8 mouse cellular contexts compared by ENCODE assay signal in genomic region chr2:29054991-29055390, GRCm38 (mm10). TPM values are rescaled to one million over a fixed set of nuclear protein-coding genes. Genes with fewer than 3 reads are reported as not detected.
DNase-seq lines count a peak whose midpoint lies in the region; ATAC-seq lines count a peak whose summit lies in the region.

Gene Cfap77 (minus strand): TSS chr2:29055066.

- H3K4me3 ChIP-seq in heart, embryonic 12.5 days, result peak within 1 kb of the TSS; percentile 55
- H3K4me3 ChIP-seq in lung, embryonic 15.5 days, result peak within 1 kb of the TSS; percentile 53

- under 1% methylated on average over 25 of the region's 25 CpGs for WGBS in heart, embryonic 12.5 days
- WGBS in lung, embryonic 15.5 days, result under 1% methylated on average over 25 of the region's 25 CpGs

- H3K27me3 ChIP-seq in heart, embryonic 12.5 days (replicated peaks), result peaks cover 30% of the 10 kb centered on the region
- peaks cover 20% of the 10 kb centered on the region for H3K27me3 ChIP-seq in lung, embryonic 15.5 days

- H3K27ac ChIP-seq in heart, embryonic 12.5 days (ENCODE audit: poor library complexity, severe bottlenecking), result no peak within 1 kb of the TSS
- 0 out of 2 replicates have a peak within 1 kb of the TSS, but pooled peaks have one; percentile 37 for H3K27ac ChIP-seq in lung, embryonic 15.5 days

- peak; percentile 68 for DNase-seq in 3T3-L1 (ENCODE audit: low read depth, low spot score)
- DNase-seq in MN1 (ENCODE audit: low spot score), result peak; percentile 82
- DNase-seq in embryo, embryonic 11.5 days (ENCODE audit: low read depth, low spot score), result peak; percentile 58
- peak; percentile 74 for DNase-seq in kidney, postnatal 10 days
- DNase-seq in thymus, postnatal 25 days, result peak; percentile 79

- peak; percentile 40; the same call in 1 of the 2 replicates for ATAC-seq in heart, embryonic 12.5 days (ENCODE audit: insufficient number of reproducible peaks, low FRiP score)
- ATAC-seq in lung, embryonic 15.5 days (ENCODE audit: borderline replicate concordance, extremely low read depth, low FRiP score, low TSS enrichment), result peak; percentile 27; the same call in 1 of the 2 replicates
- peak; percentile 61 for ATAC-seq in neutrophil, adult 5-6 weeks (ENCODE audit: extremely low read depth, insufficient number of reproducible peaks, low FRiP score, poor library complexity, severe bottlenecking)

- H3K36me3 ChIP-seq in heart, embryonic 12.5 days, result no peaks in the 10 kb centered on the region
- no peaks in the 10 kb centered on the region for H3K36me3 ChIP-seq in lung, embryonic 15.5 days

- H3K9ac ChIP-seq in heart, embryonic 12.5 days, result peak within 1 kb of the TSS; percentile 73
- peak within 1 kb of the TSS; percentile 60 for H3K9ac ChIP-seq in lung, embryonic 15.5 days

- peak within 1 kb of the TSS; percentile 95 for H3K4me2 ChIP-seq in heart, embryonic 12.5 days
- H3K4me2 ChIP-seq in lung, embryonic 15.5 days, result peak within 1 kb of the TSS; percentile 89

- peaks cover 5% of the 10 kb centered on the region for H3K4me1 ChIP-seq in heart, embryonic 12.5 days (replicated peaks)
- H3K4me1 ChIP-seq in lung, embryonic 15.5 days, result peaks cover 11% of the 10 kb centered on the region

- H3K9me3 ChIP-seq in heart, embryonic 12.5 days (replicated peaks), result no peaks in the 10 kb centered on the region
- H3K9me3 ChIP-seq in lung, embryonic 15.5 days, result no peaks in the 10 kb centered on the region

RNA-seq across cellular contexts. Expression of gene Cfap77, which starts in this region (rescaled TPM):
- 0.24 and 0.27 TPM in 2 replicates for polyA plus RNA-seq in heart, embryonic 12.5 days (2016; fragmentation: Nextera tagmentation; extraction: Ambion mirVana)
- 0.33 and 0.57 TPM in 2 replicates for polyA plus RNA-seq in lung, embryonic 15.5 days (2015; fragmentation: Nextera tagmentation; extraction: Ambion mirVana)
- not detected in 2 replicates for total RNA-seq in neutrophil, adult 5-6 weeks (2017)

Comparison
In these comparisons a context has a peak if more than half of its experiments do, and no peak if none do; other contexts are left out.
1. Peak in ATAC-seq, H3K4me3 ChIP-seq, H3K9ac ChIP-seq and H3K4me2 ChIP-seq in heart, embryonic 12.5 days; RNA of the gene not detected or under 1 TPM.
2. Peak in ATAC-seq, H3K4me3 ChIP-seq, H3K27ac ChIP-seq, H3K9ac ChIP-seq and H3K4me2 ChIP-seq in lung, embryonic 15.5 days; RNA of the gene not detected or under 1 TPM.
3. Peak in ATAC-seq in neutrophil, adult 5-6 weeks; RNA of the gene not detected or under 1 TPM.